Mouse (Mus musculus): ENCODE data around the gene Srprb. TPM values are rescaled to one million over a fixed set of nuclear protein-coding genes. Genes with fewer than 3 reads are reported as not detected.

Srprb gene
- polyA plus RNA-seq, 2 experiments, result 67.4 to 73.0 TPM

DNA sequence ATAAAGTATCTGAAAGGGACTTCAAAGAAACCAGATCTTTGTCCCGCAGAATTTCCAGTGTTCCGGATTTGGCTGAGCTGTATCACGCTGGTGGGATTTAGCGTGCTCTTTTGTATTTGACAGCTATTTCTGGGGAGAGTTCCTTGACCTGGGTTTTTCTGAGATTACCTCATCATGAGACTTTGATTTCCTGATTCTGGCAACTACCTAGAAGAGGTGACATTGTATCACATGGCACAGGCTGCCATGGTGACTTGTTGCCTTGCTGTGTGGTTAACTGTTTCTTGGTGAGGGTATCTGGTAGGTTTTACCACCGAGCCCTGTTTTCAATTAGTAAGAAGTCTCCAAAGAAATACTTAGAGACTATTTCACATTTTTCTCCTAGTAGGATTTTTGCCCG lies 37.5 kb upstream of the Srprb start:
- WGBS, result 76% methylated on average over 6 of the region's 6 CpGs
- DNase-seq (ENCODE audit: low spot score) (no peak), ATAC-seq (ENCODE audit: low FRiP score, low read depth) (no peak)
- no peaks in the 10 kb centered on the region for H3K4me1 ChIP-seq (ENCODE audit: control insufficient read depth, insufficient read depth, low read length)
- H3K36me3 ChIP-seq (ENCODE audit: control insufficient read depth, insufficient read depth, low read length), result no peaks in the 10 kb centered on the region
- H3K4me3 ChIP-seq (replicated peaks; ENCODE audit: low read length), result no peak overlapping the region
- no peak overlapping the region for H3K27ac ChIP-seq (replicated peaks; ENCODE audit: low read depth, low read length)
- H3K9me3 ChIP-seq (ENCODE audit: control insufficient read depth, low read length), result no peaks in the 10 kb centered on the region
- no peak overlapping the region for H3K9ac ChIP-seq (ENCODE audit: low read depth, low read length, severe bottlenecking)
- no peak overlapping the region for H3K4me2 ChIP-seq (replicated peaks; ENCODE audit: low read depth, low read length, severe bottlenecking)
- H3K27me3 ChIP-seq (ENCODE audit: control insufficient read depth, insufficient read depth, low read length), result no peaks in the 10 kb centered on the region
- no peak for TF ChIP-seq POLR2A (IDR thresholded peaks at IDR 0.05; ENCODE audit: borderline replicate concordance, extremely low read depth, insufficient read depth, insufficient read length)

DNA sequence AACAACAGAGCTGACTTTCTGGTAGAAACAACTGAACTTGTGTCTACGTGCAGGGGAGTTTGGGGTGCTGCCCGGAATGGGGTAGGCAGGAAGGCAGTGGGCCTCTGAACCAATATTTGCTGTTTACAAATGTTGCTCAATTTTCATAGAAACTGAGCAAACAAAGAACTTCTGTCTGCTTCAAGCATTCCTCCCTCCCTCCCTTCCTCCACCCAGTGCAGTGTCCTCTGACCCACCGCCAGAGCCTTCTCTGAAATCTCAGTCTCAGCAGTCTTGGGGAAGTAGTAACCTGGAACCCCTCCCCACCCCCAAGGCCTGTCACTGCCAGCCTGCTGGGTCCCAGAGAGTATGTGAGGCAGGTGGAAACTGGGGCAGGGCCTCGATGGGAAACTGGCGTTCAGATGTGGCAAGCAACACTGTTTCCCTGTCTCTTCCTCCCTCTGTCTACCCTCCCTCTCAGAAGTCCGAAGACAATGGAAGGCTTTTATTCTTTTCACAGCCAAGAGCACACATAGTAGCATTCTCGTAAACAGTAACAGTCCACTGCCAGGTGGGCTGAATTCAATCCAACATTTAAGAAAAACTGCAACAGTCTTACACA lies 32.7 kb upstream of the Srprb start:
- ATAC-seq (ENCODE audit: low FRiP score, low read depth), result no peak

GRCm38 (mm10) chr9:103234059-103234458 lies 32.1 kb upstream of the Srprb start:
- Histone ChIP-seq H3K4me1 (ENCODE audit: control insufficient read depth, insufficient read depth, low read length) (0 out of 2 replicates have a peak, but pooled peaks cover 3% of the 10 kb centered on the region), H3K4me2 (replicated peaks; ENCODE audit: low read depth, low read length, severe bottlenecking) (no peak overlapping the region), H3K27me3 (ENCODE audit: control insufficient read depth, insufficient read depth, low read length) (no peaks in the 10 kb centered on the region), H3K36me3 (ENCODE audit: control insufficient read depth, insufficient read depth, low read length) (no peaks in the 10 kb centered on the region), H3K27ac (replicated peaks; ENCODE audit: low read depth, low read length) (no peak overlapping the region), H3K4me3 (replicated peaks; ENCODE audit: low read length) (no peak overlapping the region), H3K9ac (ENCODE audit: low read depth, low read length, severe bottlenecking) (no peak overlapping the region), H3K9me3 (ENCODE audit: control insufficient read depth, low read length) (no peaks in the 10 kb centered on the region)
- WGBS, result 70% methylated on average over 7 of the region's 7 CpGs
- no peak for TF ChIP-seq POLR2A (IDR thresholded peaks at IDR 0.05; ENCODE audit: borderline replicate concordance, extremely low read depth, insufficient read depth, insufficient read length)
- ATAC-seq (ENCODE audit: low FRiP score, low read depth) (no peak), DNase-seq (ENCODE audit: low spot score) (no peak)

More for the DNA sequence above, 32.7 kb upstream of the Srprb start:
- Histone ChIP-seq H3K27me3 (ENCODE audit: control insufficient read depth, insufficient read depth, low read length) (no peaks in the 10 kb centered on the region), H3K4me3 (replicated peaks; ENCODE audit: low read length) (no peak overlapping the region), H3K36me3 (ENCODE audit: control insufficient read depth, insufficient read depth, low read length) (no peaks in the 10 kb centered on the region), H3K4me1 (ENCODE audit: control insufficient read depth, insufficient read depth, low read length) (0 out of 2 replicates have a peak, but pooled peaks cover 3% of the 10 kb centered on the region), H3K9me3 (ENCODE audit: control insufficient read depth, low read length) (no peaks in the 10 kb centered on the region), H3K4me2 (replicated peaks; ENCODE audit: low read depth, low read length, severe bottlenecking) (no peak overlapping the region), H3K27ac (replicated peaks; ENCODE audit: low read depth, low read length) (no peak overlapping the region), H3K9ac (ENCODE audit: low read depth, low read length, severe bottlenecking) (no peak overlapping the region)
- TF ChIP-seq POLR2A (IDR thresholded peaks at IDR 0.05; ENCODE audit: borderline replicate concordance, extremely low read depth, insufficient read depth, insufficient read length), result no peak
- 56% methylated on average over 7 of the region's 7 CpGs for WGBS
- no peak for DNase-seq (ENCODE audit: low spot score)

GRCm38 (mm10) chr9:103233006-103233395 lies 31.1 kb upstream of the Srprb start:
- DNase-seq (ENCODE audit: low spot score) (no peak), ATAC-seq (ENCODE audit: low FRiP score, low read depth) (no peak)
- H3K36me3 ChIP-seq (ENCODE audit: control insufficient read depth, insufficient read depth, low read length), result no peaks in the 10 kb centered on the region
- TF ChIP-seq POLR2A (IDR thresholded peaks at IDR 0.05; ENCODE audit: borderline replicate concordance, extremely low read depth, insufficient read depth, insufficient read length), result no peak
- H3K9me3 ChIP-seq (ENCODE audit: control insufficient read depth, low read length), result no peaks in the 10 kb centered on the region
- H3K4me2 ChIP-seq (replicated peaks; ENCODE audit: low read depth, low read length, severe bottlenecking), result no peak overlapping the region
- H3K9ac ChIP-seq (ENCODE audit: low read depth, low read length, severe bottlenecking), result no peak overlapping the region
- 58% methylated on average over 7 of the region's 7 CpGs for WGBS
- H3K4me1 ChIP-seq (ENCODE audit: control insufficient read depth, insufficient read depth, low read length), result 0 out of 2 replicates have a peak, but pooled peaks cover 3% of the 10 kb centered on the region
- H3K27me3 ChIP-seq (ENCODE audit: control insufficient read depth, insufficient read depth, low read length), result no peaks in the 10 kb centered on the region
- no peak overlapping the region for H3K27ac ChIP-seq (replicated peaks; ENCODE audit: low read depth, low read length)
- no peak overlapping the region for H3K4me3 ChIP-seq (replicated peaks; ENCODE audit: low read length)

GRCm38 (mm10) chr9:103232232-103233005 lies 30.5 kb upstream of the Srprb start:
- Histone ChIP-seq H3K4me2 (replicated peaks; ENCODE audit: low read depth, low read length, severe bottlenecking) (no peak overlapping the region), H3K27me3 (ENCODE audit: control insufficient read depth, insufficient read depth, low read length) (no peaks in the 10 kb centered on the region), H3K9ac (ENCODE audit: low read depth, low read length, severe bottlenecking) (no peak overlapping the region), H3K36me3 (ENCODE audit: control insufficient read depth, insufficient read depth, low read length) (no peaks in the 10 kb centered on the region), H3K4me3 (replicated peaks; ENCODE audit: low read length) (no peak overlapping the region), H3K27ac (replicated peaks; ENCODE audit: low read depth, low read length) (no peak overlapping the region), H3K4me1 (ENCODE audit: control insufficient read depth, insufficient read depth, low read length) (0 out of 2 replicates have a peak, but pooled peaks cover 3% of the 10 kb centered on the region), H3K9me3 (ENCODE audit: control insufficient read depth, low read length) (no peaks in the 10 kb centered on the region)
- no peak for TF ChIP-seq POLR2A (IDR thresholded peaks at IDR 0.05; ENCODE audit: borderline replicate concordance, extremely low read depth, insufficient read depth, insufficient read length)
- ATAC-seq (ENCODE audit: low FRiP score, low read depth) (no peak), DNase-seq (ENCODE audit: low spot score) (no peak)
- WGBS, result 85% methylated on average over 7 of the region's 7 CpGs

Data from limb, embryonic 14.5 days (tissue).